ENCODE assay signal across 9 mouse cellular contexts in the genomic region with DNA sequence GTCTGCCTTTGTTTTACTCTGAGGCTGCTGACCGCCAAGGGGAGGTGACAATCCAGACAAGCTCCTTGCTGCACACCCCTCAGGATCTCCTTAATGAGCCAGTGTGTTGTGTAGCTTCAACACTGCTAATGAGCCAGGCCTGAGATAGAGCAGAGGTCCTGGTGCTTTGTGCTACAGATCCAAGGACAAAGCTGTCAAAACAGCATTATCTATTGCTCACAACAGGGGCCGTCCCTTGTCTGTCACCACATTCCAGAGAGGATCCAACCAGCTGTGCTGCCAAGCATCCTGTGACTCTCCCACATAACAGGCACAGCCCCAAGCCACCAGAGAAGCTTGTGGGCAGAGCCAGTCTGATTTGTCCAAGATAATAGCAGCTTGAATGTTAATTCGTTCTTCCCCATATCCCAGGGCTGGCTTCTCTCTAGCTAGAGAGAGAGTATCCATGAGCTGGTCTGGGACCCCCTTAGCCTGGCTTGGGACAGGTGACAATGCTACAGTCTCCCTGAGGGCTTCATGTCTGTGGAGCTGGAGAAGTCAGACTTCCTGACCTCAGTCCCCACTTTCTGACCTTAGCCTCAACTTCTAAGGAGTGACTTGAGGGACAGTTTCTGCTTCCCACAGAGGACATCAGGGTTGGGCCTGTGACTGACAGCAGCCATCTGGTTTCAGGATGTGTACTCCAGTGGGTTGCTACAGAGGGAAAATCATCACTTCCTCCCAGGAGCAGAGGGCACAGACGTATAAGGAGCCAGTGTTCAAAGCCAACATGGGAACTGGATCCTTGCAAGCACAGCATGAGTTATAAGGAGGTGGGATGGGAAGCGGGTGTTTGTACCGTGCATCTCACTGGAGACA.
A peak's percentile ranks its signal among the peaks of the same experiment; 100 is the strongest.
DNase-seq lines count a peak whose midpoint lies in the region; ATAC-seq and TF ChIP-seq lines count a peak whose summit lies in the region.
"Had no signal": no experiment of that assay in that cellular context is flagged by ENCODE, and none has a peak within 500 bp of the region (broad histone marks: within the 10 kb centered on the region; RNA-seq: fewer than 3 reads in every experiment).

No protein-coding gene starts in this region.

- ATAC-seq in kidney, postnatal 0 days (replicated peaks; ENCODE audit: low FRiP score, low read depth): peak; percentile 50; the same call in 1 of the 2 replicates
- peak; percentile 62 for ATAC-seq in heart, embryonic 15.5 days (replicated peaks; ENCODE audit: insufficient number of reproducible peaks, insufficient read depth, low FRiP score, low read depth)
- peak; percentile 89 for ATAC-seq in lung, embryonic 16.5 days (ENCODE audit: low read depth)
- ATAC-seq in megakaryocyte progenitor cell, adult 5-6 weeks (replicated peaks; ENCODE audit: poor library complexity): no peak
- no peak for ATAC-seq in granulocyte monocyte progenitor cell, adult 5-6 weeks (replicated peaks; ENCODE audit: poor library complexity, severe bottlenecking)

- H3K27me3 ChIP-seq in kidney, postnatal 0 days (ENCODE audit: insufficient read depth, low read length): no peaks in the 10 kb centered on the region; the same call in 1 of the 2 replicates
- H3K27me3 ChIP-seq in heart, embryonic 15.5 days: no peaks in the 10 kb centered on the region
- no peaks in the 10 kb centered on the region for H3K27me3 ChIP-seq in lung, embryonic 16.5 days (ENCODE audit: control insufficient read depth, insufficient read depth, low read depth, low read length)

- H3K9ac ChIP-seq in kidney, postnatal 0 days (ENCODE audit: low read depth, low read length): no peak overlapping the region
- no peak overlapping the region for H3K9ac ChIP-seq in heart, embryonic 15.5 days
- H3K9ac ChIP-seq in lung, embryonic 16.5 days (ENCODE audit: low read length): no peak overlapping the region

- 57% methylated on average over 6 of the region's 6 CpGs for WGBS in kidney, postnatal 0 days
- WGBS in heart, embryonic 15.5 days: 38% methylated on average over 6 of the region's 6 CpGs
- WGBS in lung, embryonic 16.5 days: 44% methylated on average over 6 of the region's 6 CpGs

- peak; percentile 38 for DNase-seq in kidney, postnatal 0 days (ENCODE audit: low spot score)
- no peak for DNase-seq in kidney, adult 11 months
- peak; percentile 81 for DNase-seq in adrenal gland, postnatal 14 days
- DNase-seq in liver: no peak

- H3K4me1 ChIP-seq in kidney, postnatal 0 days (replicated peaks; ENCODE audit: insufficient read depth, low read length): 0 out of 2 replicates have a peak, but pooled peaks cover 3% of the 10 kb centered on the region
- H3K4me1 ChIP-seq in heart, embryonic 15.5 days (replicated peaks): peaks cover 38% of the 10 kb centered on the region
- H3K4me1 ChIP-seq in lung, embryonic 16.5 days (replicated peaks; ENCODE audit: control insufficient read depth, insufficient read depth, low read length): peaks cover 10% of the 10 kb centered on the region; the same call in 1 of the 2 replicates

- H3K4me3 ChIP-seq in kidney, postnatal 0 days (replicated peaks; ENCODE audit: low read depth, low read length): no peak overlapping the region
- H3K4me3 ChIP-seq in heart, embryonic 15.5 days: no peak overlapping the region
- no peak overlapping the region for H3K4me3 ChIP-seq in lung, embryonic 16.5 days (ENCODE audit: low read length)
- H3K4me3 ChIP-seq: erythroblast, embryonic 14.5 days had no signal

- no peak for TF ChIP-seq CTCF in kidney, postnatal 0 days (IDR thresholded peaks at IDR 0.05; ENCODE audit: low read depth)

- H3K36me3 ChIP-seq in kidney, postnatal 0 days (ENCODE audit: insufficient read depth, low read length): no peaks in the 10 kb centered on the region
- H3K36me3 ChIP-seq in heart, embryonic 15.5 days: no peaks in the 10 kb centered on the region
- no peaks in the 10 kb centered on the region for H3K36me3 ChIP-seq in lung, embryonic 16.5 days (ENCODE audit: control insufficient read depth, insufficient read depth, low read length)

- H3K27ac ChIP-seq in kidney, postnatal 0 days: no peak overlapping the region
- peak overlapping the region; percentile 67 for H3K27ac ChIP-seq in heart, embryonic 15.5 days
- peak overlapping the region; percentile 61 for H3K27ac ChIP-seq in lung, embryonic 16.5 days (ENCODE audit: low read length)

- no peaks in the 10 kb centered on the region for H3K9me3 ChIP-seq in kidney, postnatal 0 days (replicated peaks; ENCODE audit: low read length)
- no peaks in the 10 kb centered on the region for H3K9me3 ChIP-seq in heart, embryonic 15.5 days (replicated peaks)
- H3K9me3 ChIP-seq in lung, embryonic 16.5 days (ENCODE audit: control insufficient read depth, low read length): no peaks in the 10 kb centered on the region

- H3K4me2 ChIP-seq in kidney, postnatal 0 days (ENCODE audit: low read length): no peak overlapping the region
- no peak overlapping the region for H3K4me2 ChIP-seq in heart, embryonic 15.5 days
- no peak overlapping the region for H3K4me2 ChIP-seq in lung, embryonic 16.5 days (ENCODE audit: low read depth, low read length)

Comparison
In these comparisons a context has a peak if more than half of its experiments do, and no peak if none do; other contexts are left out.
1. DNase-seq: peak in kidney, postnatal 0 days (single experiment) and adrenal gland, postnatal 14 days (single experiment); none in kidney, adult 11 months (single experiment) and liver (single experiment).
2. ATAC-seq: peak in kidney, postnatal 0 days (single experiment), heart, embryonic 15.5 days (single experiment) and lung, embryonic 16.5 days (single experiment); none in megakaryocyte progenitor cell, adult 5-6 weeks (single experiment) and granulocyte monocyte progenitor cell, adult 5-6 weeks (single experiment).